Mouse (Mus musculus): ENCODE data around the gene Ago4.

Gene Ago4

DNA sequence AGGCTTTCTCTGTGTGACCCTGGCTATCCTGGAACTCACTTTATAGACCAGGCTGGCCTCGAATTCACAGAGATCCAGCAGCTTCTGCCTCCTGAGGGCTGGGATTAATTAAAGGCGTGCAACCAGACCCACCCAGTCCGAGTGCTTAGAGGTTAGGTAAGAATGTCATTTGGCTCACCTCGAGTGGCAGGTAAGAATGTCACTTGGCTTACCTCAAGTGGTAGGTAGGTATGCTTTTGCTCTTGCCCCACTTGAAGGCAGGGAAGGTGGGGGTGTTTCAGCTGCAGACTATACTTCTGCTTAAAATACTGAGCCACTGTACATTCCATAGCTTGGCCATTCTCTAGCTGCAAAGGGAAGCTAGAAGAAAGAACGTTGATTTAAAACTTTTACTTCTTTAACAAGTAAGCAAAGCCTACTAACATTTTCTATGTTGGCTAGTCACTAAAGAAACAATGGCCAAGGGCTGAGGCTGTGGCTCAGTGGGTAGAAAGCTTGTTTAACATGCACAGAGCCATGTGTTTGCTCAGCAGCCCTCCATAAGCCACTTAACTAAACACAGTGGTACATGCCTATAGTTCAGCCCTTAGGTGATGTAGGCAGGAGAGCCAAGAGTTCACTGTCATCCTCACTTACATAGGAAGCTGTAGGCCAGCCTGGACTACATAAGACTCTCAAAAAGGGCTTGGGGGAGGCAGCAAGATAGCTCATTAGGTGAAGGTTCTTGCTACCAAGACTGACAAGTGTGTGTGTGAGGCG is 20.8 kb downstream of the Ago4 start:
- no peak for DNase-seq

DNA sequence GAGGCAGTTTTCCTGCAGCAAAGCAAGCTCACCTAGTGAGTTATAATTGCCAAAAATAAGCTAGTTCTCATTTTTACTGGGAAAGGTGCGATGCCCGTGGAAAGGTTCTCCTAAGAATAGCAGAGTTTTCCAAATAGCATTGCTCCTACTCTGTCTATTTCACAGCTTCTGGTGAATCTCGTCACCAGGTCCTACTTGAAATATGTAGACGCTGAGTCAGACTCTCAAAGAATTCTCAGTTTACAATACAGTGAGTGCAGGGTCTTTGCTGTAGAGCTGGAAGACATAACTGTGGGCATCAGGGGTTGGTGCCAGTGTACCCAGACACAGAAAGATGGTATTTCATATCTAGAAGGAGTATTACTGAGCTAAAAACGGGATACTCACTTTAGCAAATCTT is 22.3 kb downstream of the Ago4 start:
- DNase-seq, result no peak

DNA sequence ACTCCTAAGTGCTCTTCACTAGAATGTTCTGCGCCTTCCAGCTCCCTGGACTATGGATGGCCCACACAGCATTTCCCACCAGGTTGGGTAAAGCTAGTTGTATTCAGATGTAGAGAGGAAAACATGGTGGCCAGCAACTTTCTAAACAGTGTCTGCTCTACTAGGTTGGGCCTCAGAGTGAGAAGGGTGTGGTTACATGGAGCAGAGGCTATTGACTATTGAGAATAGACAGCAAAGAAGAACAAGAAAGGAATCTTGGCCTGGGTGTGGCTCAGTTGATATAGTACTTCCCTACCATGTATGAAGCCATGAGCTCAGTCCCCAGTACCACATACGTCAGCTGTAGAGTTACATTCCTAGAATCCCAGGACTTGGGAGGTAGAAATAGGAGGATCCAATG is 24.2 kb downstream of the Ago4 start:
- DNase-seq, result no peak

DNA sequence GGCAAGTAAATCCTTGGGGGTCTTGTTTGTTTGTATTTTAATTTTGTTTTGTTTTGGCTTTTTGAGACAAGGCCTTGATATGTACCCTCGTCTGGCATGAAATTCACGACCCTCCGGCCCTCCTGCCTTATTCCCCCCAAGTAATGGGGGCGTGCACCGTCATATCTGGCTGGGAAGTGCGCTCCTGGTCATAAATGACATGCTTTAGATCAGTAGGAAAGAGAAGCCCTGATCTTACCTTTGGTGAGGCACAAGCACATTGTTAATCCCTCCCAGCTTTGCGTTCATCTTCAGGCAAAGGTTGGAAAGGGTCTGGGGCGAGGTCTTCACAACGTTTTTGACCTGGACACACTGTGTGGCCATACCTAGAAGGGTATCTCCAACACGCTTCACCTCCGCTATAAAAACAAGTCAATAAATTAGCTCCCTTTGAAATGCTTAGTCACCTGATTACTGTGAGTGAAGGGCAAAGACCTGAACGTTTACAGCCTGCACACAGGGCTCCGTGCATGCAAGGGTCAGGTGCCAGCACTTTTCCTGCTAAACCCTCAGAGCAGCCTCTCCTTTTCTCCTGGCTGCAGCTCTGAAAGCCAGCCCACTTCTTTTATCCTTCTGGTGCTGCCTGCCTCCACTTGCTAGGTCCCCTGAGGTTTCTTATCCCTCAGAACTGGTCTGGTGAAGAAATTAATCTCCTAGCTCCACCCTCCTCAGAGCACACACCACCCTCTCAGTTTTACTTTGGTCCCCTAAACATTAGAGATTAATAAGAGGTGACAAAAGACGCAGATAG is 25.0 kb downstream of the Ago4 start:
- DNase-seq, result no peak

DNA sequence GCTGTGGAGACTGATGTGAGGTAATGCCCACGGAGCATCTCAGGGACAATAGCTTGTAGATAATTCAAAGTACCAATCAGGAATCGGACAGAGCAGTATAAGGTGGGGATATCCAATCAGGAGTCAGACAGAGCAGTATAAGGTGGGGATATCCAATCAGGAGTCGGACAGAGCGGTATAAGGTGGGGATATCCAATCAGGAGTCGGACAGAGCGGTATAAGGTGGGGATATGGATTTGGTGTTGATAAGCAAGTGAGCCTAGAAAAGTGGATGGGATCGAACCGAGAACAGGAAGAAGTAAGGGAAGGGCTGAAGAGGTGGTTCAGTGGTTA is 30.3 kb downstream of the Ago4 start:
- no peak for DNase-seq

DNA sequence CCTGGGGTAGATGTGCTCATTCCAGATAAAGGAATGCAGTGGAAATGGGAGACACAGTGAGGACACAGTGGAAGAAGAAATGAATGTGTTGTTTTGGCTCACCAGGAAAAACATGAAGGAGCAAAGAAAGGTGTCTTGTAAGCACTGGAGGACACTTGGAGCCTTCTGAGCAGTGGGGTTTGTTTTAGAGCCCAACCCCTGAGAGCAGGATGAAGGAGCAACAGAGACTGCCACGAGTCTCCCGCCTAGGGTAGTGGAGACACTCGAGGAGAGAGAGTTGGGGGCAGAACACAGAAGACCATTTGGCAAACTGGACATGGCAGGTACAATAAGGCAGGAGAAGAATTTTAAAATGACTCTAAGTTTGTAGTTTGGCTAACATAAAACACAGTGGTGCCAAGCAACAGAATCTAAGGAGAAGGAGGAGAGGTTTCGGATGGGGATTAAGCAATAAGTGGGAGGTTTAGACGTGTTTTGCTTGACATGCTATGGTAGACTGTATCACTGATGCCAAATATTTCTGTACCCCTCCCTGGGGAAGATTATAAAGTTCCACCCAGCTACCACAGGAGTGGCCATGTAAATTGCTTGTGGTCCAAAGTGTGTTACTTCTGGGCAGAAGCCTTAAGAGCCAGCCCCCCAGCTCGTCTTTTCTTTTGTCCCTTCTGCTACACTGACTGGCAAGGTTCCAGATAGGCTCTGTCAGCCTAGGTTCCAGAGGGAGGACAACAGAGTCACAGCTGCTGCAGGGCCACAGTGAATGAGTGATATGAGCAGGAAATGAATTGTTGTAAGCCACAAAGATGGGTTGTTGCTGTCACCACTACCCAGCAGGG is 30.9 kb downstream of the Ago4 start:
- no peak for DNase-seq

DNA sequence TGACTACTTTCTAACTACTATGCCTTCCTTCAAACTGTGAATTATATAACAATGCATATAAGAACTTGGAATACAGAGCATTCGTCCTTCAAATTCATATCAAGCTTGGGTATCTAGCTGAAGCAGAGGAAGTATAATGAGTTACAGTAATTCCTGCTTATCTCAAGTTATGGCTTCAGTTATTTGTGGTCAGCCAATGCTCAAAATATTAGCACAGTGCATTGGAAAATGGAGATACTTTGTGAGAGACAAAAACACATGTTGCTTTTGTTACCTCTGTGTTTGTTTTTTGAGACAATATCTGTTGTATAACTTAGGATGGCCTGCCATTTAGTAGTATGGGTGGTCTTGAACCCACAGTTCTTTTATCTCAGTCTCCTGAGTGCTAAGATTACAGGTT is 34.7 kb downstream of the Ago4 start:
- no peak for DNase-seq

DNA sequence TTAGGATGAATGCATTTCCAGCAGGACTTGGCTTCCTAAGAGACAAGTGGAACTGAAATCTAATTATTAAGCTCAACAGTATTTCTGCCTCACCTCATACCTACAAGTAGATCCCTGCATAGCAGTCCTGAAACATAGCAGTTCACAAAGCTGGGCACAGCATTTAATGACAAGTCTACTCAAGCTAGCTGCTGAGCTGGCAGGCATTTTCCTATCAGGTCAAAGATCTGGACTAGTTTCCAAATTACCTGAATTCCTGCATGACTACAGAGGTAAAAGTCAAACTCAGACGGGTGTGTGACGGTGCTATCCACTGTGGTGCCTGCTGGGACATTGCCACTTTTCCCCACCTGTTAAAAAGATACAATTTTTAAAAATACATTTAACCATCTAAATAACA is 36.3 kb downstream of the Ago4 start:
- no peak for DNase-seq

DNA sequence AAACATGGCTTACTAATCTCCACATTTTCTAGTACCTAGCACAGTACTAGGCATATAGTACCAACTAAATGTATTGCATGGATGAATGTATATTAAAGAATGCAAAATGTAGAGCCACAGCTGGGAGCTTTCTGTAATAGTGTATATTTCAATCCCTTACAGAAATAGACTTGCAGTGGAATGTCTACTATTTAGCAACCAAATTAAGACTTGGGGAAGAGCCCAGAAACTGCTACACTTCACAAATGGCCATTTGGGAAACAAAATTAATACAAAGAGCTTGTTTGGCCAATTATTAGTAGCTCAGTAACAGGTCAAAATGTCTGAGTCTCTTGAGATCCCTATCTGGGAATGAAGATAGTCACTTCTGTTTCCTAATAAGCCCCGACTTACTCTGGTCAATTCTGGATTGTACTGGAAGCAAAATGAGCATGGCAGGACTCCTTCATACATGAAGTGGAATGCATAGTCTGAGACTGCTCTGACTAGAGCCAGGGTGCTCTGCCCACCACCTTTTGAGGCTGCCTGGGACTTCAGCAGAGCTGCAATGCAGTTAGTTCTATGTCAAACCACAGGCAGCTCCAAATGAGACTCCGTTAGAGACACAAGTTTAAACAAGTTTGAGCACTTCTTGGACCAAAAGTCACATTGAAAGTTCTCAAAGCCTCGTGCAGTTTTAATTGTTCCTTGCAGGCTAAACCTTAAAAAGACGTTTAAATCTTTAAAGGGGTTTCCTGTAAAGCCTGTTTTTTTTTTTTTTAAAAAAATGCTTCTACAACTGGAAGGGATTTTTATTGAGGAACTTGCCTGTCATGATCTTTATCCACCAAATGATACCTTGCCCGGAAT is 37.1 kb downstream of the Ago4 start:
- no peak for DNase-seq

DNA sequence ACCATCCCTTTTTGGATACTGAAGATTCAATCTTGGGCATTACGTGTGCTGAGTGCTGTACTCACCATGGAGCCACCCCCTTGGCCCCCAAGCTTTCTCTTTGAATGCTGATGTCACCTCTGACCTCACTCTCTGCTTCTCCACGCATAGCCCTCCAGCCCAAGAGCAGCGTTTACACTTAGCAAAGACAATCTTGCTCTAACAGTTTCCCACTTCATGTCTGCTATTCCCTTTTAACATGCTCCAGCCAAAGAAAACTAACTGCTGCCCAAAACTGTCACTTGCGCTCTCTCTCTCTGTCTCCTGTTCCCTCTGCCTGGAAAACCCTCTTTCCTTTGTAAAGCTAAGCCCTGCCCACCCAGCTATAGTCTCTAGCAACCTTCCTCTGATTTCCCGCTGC is 37.8 kb downstream of the Ago4 start:
- no peak for DNase-seq

DNA sequence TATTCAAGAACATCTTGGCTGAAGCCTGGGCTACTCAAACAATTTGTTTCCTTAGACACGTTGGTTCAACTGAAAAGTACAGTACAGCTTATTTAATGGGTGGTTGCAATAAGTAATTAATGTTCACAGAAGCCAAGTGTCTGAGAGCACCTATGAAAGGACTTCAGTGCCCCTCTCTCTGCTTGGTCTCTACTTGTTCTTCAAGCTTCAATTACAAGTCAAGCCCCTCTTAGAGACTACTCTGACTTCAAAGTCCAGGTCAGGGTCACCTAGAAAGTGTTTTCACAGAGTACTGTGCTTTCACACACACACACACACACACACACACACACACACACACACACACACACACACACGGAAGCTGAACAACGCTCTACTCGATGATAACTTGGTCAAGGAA is 39.9 kb downstream of the Ago4 start:
- no peak for DNase-seq

DNA sequence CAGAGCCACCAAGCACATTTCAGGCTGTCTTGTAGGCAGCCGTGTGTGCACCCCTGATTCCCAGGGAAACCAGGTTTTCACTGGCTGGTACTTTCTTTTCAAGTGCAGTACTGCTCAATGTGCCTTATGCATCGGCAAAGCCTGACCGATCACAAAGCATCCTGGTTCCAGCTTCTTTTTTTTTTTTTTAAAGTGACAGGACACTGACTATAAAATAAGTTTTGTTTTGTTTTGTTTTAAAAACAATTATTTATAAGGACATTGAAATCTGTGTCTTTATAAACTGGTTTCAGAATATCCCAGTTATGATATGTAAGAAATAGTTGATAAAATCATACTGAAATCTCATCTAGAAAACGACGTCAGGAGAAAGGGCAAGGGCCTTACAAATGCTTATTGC is 41.3 kb downstream of the Ago4 start:
- DNase-seq, result no peak

DNA sequence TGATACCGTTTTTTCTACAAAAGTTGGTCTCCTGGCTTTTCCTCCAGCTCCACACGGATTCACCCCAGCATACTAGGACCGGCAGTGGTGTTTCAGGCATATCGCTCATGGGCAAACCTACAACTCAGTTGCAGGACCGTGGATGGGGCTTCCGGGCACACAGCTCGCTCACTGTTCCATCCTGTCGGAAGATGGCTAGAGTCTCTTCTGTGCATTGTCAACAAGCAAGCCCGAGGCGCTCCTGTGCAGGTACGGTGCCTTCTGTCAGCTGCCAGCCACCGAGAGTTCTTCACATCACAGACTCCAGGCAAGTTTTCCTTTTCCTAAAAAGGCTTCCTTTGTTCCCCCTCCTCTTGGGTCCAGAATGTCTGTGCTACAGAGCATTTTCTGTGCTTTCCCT is 42.5 kb downstream of the Ago4 start:
- DNase-seq, result no peak

DNA sequence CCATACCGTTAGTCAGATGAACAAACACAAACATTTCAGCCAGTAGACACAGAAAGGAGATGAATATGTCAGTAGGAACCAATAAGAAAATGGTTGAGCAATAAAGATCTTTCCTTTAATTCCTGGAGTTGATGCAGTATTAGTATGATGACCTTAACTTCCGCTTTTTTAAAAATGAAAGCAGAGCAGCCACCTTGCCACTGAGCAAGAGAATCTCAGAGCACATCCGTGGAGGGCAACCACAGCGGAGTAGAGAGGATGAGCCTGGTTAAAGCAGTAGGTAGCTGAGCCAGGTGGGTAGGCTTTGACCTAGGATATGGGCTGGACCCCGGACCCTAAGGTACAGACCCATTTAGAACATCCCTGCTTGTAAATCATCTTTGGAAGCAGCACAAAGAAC is 43.5 kb downstream of the Ago4 start:
- no peak for DNase-seq

DNA sequence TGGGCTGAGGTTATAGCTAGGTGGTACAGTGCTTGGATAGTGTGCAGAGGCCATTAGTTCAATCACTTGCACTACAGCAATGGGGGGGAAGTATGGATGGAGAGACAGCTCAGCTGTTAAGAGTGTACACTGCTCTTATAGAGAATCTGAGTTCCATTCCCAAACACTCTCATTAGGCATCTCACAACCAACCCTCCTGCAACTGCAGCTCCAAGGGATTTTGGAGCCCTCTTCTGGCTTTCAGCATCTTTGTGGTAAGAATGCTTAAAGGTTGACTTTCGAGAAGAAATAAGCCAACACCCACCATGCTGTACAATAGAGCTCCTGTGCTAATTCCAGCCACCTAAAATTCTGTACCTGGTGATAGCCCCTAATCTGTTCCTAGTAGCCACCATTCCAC is 47.1 kb downstream of the Ago4 start:
- DNase-seq, result no peak

DNA sequence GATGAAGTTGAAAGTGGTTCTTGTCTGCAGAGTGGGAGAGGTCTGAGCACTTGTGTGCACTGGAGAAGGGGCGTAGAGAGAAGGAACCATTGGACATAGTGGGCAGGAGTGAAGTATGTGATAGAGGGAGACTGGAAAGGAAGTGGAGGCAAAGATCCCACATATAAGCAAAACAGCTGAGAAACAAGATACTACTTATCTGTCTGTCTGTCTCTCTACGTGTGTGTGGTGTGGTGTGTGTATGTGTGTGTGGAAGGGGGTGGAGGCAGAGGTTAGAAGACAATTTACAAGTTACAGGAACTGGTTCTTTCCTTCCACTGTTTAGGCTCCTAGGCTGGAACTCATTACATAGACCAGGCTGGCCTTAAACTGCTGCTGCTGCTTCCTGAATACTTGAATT is 48.2 kb downstream of the Ago4 start:
- no peak for DNase-seq

DNA sequence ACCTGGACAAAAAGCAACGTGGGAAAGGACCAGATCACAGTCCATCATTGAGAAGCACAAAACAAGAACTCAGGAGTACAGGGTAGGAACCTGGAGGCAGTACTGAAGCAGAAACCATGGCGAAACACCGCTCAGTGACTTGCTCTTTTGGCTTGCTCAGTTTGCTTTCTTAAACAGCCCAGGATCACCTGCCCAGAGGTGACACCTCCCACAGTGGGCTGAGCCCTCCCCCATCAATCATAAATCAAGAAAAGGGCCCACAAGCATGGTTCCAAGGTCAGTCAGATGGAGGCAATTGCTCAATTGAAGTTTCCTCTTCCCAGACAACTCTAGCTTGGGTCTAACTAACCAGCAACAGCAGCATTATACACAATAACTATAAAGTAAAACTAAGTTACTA is 49.4 kb downstream of the Ago4 start:
- DNase-seq, result no peak

DNA sequence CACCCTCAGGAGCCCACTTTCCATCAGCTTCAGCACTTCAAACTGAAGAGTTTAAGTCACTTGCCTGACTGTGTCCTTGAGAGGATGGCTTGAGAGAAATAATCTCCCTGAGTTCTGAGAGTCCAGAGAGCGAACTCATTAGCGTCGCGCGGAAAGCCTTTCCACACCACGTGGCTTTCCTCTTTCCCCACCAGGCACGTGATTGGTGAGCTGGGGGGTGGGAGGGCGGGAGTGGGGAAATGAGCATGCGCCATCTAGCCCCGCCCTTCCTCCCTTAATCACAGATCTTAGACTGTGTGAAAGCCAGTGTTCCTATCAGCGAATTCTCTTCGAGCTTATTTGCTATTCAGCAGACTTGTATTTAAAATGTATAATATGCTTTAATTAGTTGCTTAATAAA is 50.3 kb downstream of the Ago4 start:
- DNase-seq, result no peak

DNA sequence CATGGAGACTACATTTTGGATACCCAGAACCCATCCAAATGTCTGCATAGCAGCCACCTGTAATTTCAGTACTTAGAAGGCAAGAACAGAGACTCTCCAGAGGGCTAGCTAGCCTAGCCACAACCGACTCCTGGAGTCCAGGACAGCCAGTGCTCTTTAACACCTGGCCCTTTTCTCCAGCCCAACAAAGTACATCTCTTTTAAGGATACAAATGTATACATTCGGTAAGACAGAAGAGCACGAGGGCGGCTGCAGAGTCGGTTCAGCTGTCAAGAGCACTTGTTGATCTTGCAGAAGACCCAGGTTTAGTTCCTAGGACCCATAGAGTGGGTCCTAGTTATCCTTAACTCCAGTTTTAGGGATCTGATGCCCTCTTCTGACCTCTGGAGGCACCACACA is 51.8 kb downstream of the Ago4 start:
- DNase-seq, result no peak

DNA sequence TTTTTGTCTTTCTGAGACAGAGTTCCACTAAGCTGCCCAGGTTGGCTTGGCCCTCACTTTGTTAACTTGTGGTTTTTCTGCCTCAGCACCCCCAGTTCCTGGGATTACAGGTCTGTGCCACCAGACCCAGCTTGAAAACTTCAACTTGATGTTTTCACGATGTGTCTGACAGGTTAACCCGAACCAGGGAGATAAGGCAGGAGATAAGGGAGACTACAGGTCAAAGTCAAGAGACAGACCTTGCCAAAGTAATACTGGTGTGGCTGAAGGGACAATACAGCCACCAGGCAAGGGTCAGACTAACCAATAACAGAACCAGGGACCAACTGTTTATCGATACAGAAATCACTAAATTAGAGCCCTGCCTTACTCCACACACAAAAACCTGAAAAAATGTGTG is 53.0 kb downstream of the Ago4 start:
- no peak for DNase-seq

DNA sequence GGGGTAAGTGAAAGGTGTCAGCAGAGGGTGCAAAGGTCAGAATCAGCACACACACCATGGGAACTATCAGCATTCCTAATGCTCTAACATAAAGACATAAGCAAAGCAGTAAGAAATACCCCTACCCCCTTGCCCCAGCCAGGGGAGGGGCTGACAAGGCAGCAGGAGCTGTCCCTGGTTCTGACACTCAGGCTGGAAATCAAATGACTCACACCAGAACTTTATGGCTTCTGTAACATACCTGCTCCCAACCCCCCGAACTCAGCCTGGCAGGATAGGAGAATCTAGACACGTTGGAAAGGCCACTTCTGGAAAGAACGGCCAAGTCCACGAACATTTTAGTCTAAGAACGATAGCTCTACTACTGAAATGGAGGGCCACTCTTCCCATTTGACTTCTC is 60.2 kb downstream of the Ago4 start:
- no peak for DNase-seq

DNA sequence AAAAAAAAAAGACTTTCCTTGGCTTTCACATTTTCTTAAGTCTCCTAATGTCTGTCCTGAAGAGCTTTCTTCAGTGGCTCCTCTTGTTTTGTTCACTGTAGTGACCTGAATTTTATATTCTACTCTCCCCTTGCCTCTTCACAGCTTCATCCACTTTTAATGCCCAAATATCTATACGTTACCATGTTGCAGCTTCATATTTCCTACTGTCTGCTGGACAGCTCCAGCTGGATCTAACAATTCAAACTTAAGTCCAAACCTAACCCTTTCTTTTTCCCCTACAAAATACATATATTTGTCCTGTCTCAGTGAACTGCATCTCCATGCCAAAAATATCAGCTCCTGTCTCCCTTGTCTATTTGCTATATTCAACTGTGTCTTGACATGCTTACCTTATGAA is 63.9 kb downstream of the Ago4 start:
- DNase-seq, result no peak

DNA sequence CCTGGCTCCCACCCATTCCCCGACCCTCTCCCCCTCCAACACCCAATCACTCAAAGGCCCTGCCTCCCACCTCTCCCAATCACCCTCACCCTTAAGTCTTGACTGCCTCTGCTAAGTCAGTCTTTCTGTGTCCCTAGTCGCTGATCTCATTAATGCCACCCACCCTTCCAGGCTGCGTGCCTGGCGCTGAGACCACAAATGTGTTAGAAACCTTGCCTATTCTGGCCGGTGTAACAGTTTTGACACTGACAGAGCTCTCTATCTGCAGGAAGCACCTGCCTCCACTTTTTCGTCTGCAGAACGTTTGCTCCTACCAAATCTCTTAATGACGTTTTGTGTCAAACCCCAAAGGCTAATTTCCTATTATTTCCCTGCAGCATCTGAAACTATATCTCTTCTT is 64.3 kb downstream of the Ago4 start:
- no peak for DNase-seq

Measured in right cerebral cortex, postnatal 25 days (tissue).